Mouse (Mus musculus) stomach, embryonic 16.5 days (tissue): ENCODE data around the gene Rap1gap2. TPM values are rescaled to one million over a fixed set of nuclear protein-coding genes. Genes with fewer than 3 reads are reported as not detected.

ENCODE experiments used
- ATAC-seq: fragments of 200-750 bp; cut with Nextera tagmentation; 2 replicates; pipeline ENCODE4 v1.8.0; 2017; ENCODE audit warnings: moderate number of reproducible peaks, moderate TSS enrichment; ENCODE audit not compliant: insufficient read depth, low FRiP score
- H3K27ac ChIP-seq: fragments of 300-500 bp; sonication (generic); 2 replicates; pipeline ENCODE4 v1.5.1; 2014; ENCODE audit warnings: low read length
- H3K27me3 ChIP-seq: fragments of 300-500 bp; sonication (generic); 2 replicates; pipeline ENCODE4 v1.6.1; 2014; ENCODE audit warnings: low read length, control low read depth, mixed read lengths; ENCODE audit not compliant: control insufficient read depth, insufficient read depth
- H3K36me3 ChIP-seq: fragments of 300-500 bp; sonication (generic); 2 replicates; pipeline ENCODE4 v1.6.1; 2014; ENCODE audit warnings: low read length; ENCODE audit not compliant: control insufficient read depth, insufficient read depth
- H3K4me1 ChIP-seq: fragments of 300-500 bp; sonication (generic); 2 replicates; pipeline ENCODE4 v1.6.1; 2014; ENCODE audit warnings: low read length, control low read depth, mixed read lengths; ENCODE audit not compliant: control insufficient read depth, insufficient read depth
- H3K4me2 ChIP-seq: fragments of 300-500 bp; sonication (generic); 2 replicates; pipeline ENCODE4 v1.6.1; 2014; ENCODE audit warnings: low read depth, low read length, mixed read lengths
- H3K4me3 ChIP-seq: fragments of 300-500 bp; sonication (generic); replicated peaks from 2 replicates; pipeline ENCODE4 v1.5.1; 2014; ENCODE audit warnings: mild to moderate bottlenecking, low read length
- H3K9ac ChIP-seq: fragments of 300-500 bp; sonication (generic); 2 replicates; pipeline ENCODE4 v1.6.1; 2014; ENCODE audit warnings: low read length
- H3K9me3 ChIP-seq: fragments of 300-500 bp; sonication (generic); replicated peaks from 2 replicates; pipeline ENCODE4 v1.6.1; 2016; ENCODE audit warnings: low read length, control low read depth; ENCODE audit not compliant: control insufficient read depth
- WGBS: fragments of 180-500 bp; shearing (Covaris S2); extraction: QIAGEN DNeasy Blood & Tissue Kit; methylation state at CpG from one replicate; pipeline ENCODE4 v1.1.7; 2014; 5-methylcytosine and 5-hydroxymethylcytosine counted together
- polyA plus RNA-seq: library from polyadenylated mRNA; unstranded; fragments of >200 nt; fragmentation: Nextera tagmentation; extraction: Ambion mirVana; gene quantifications from 2 replicates; pipeline ENCODE4 v1.2.1, GENCODE M21; 2015

Gene Rap1gap2
- polyA plus RNA-seq, 1 experiment from 2014 or later, result 11.8 TPM

GRCm38 (mm10) chr11:74419601-74420000 lies 191.1 kb downstream of the Rap1gap2 start:
- H3K9me3 ChIP-seq, result no peaks in the 10 kb centered on the region
- 67% methylated on average over 4 of the region's 4 CpGs for WGBS
- H3K4me1 ChIP-seq, result no peaks in the 10 kb centered on the region
- no peaks in the 10 kb centered on the region for H3K27me3 ChIP-seq
- H3K4me3 ChIP-seq, result no peak overlapping the region
- no peaks in the 10 kb centered on the region for H3K36me3 ChIP-seq
- H3K27ac ChIP-seq, result no peak overlapping the region
- H3K4me2 ChIP-seq, result no peak overlapping the region
- no peak overlapping the region for H3K9ac ChIP-seq
- ATAC-seq, result no peak

- WGBS, result 76% methylated on average over 12 of the region's 12 CpGs
- Histone ChIP-seq H3K27me3 (no peaks in the 10 kb centered on the region), H3K9me3 (no peaks in the 10 kb centered on the region), H3K27ac (no peak overlapping the region), H3K4me2 (no peak overlapping the region), H3K9ac (no peak overlapping the region), H3K4me1 (no peaks in the 10 kb centered on the region), H3K4me3 (no peak overlapping the region), H3K36me3 (no peaks in the 10 kb centered on the region)
- ATAC-seq, result no peak
Observed at GRCm38 (mm10) chr11:74415736-74416135, 195.0 kb downstream of the Rap1gap2 start.

DNA sequence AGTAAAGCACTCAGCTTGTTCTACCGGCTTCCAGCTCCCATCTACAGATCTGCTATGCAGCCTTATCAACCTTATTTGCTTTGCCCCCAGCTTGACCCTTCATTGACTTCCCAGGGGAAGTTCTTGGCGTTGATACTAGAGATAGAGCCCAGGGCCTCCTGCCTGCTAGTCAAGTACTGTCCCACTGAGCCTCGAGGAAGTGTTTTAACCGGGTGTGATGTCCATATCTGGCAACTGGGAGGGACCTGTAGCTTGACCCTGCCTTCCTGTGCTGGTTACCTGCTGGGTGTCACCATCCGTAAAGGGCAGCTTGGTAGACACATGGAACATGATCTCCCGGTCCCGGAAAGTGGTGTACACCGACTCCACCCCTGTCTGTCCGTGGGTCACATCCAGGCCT lies 196.6 kb downstream of the Rap1gap2 start:
- H3K4me1 ChIP-seq, result peaks cover 10% of the 10 kb centered on the region
- H3K4me2 ChIP-seq, result no peak overlapping the region
- no peak overlapping the region for H3K9ac ChIP-seq
- H3K4me3 ChIP-seq, result no peak overlapping the region
- no peaks in the 10 kb centered on the region for H3K9me3 ChIP-seq
- no peaks in the 10 kb centered on the region for H3K27me3 ChIP-seq
- no peaks in the 10 kb centered on the region for H3K36me3 ChIP-seq
- H3K27ac ChIP-seq, result no peak overlapping the region
- 41% methylated on average over 9 of the region's 9 CpGs for WGBS
- no peak; the same call in 1 of the 2 replicates for ATAC-seq

DNA sequence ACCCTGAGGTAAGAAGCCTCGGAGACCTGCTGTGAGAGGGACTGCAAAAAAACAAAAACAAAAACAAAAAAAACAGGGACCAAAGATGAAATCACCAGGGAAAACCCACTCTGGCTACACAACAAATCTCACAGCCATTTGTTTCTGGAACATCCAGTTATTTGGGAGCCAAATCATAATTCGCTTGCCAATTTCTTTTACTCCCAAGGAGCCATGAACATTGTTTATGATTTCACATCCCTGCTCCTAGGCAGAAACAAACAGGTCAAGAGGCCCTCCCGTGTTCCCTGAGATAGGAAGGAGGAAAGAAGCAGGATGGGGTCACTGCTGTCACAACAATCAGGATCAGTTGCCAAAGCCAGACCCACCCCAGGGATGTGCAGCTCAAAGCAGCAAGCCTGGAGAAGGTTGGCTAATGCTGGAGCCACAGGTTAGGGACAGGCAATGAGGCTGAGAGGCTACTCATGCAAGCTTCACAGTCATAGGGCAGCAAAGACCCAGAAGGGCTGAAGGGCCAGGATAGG lies 197.2 kb downstream of the Rap1gap2 start:
- H3K4me3 ChIP-seq, result no peak overlapping the region
- H3K27ac ChIP-seq, result no peak overlapping the region
- H3K27me3 ChIP-seq, result no peaks in the 10 kb centered on the region
- peaks cover 16% of the 10 kb centered on the region for H3K4me1 ChIP-seq
- no peaks in the 10 kb centered on the region for H3K36me3 ChIP-seq
- H3K4me2 ChIP-seq, result no peak overlapping the region
- H3K9ac ChIP-seq, result no peak overlapping the region
- 56% methylated on average over 3 of the region's 3 CpGs for WGBS
- no peaks in the 10 kb centered on the region for H3K9me3 ChIP-seq
- no peak for ATAC-seq

- H3K4me2 ChIP-seq, result no peak overlapping the region
- no peaks in the 10 kb centered on the region for H3K27me3 ChIP-seq
- H3K9ac ChIP-seq, result no peak overlapping the region
- H3K4me1 ChIP-seq, result peaks cover 17% of the 10 kb centered on the region
- no peaks in the 10 kb centered on the region for H3K36me3 ChIP-seq
- H3K27ac ChIP-seq, result no peak overlapping the region
- no peak for ATAC-seq
- no peaks in the 10 kb centered on the region for H3K9me3 ChIP-seq
- H3K4me3 ChIP-seq, result no peak overlapping the region
- WGBS, result 72% methylated on average over 3 of the region's 3 CpGs
Observed at GRCm38 (mm10) chr11:74412462-74412861, 198.3 kb downstream of the Rap1gap2 start.

DNA sequence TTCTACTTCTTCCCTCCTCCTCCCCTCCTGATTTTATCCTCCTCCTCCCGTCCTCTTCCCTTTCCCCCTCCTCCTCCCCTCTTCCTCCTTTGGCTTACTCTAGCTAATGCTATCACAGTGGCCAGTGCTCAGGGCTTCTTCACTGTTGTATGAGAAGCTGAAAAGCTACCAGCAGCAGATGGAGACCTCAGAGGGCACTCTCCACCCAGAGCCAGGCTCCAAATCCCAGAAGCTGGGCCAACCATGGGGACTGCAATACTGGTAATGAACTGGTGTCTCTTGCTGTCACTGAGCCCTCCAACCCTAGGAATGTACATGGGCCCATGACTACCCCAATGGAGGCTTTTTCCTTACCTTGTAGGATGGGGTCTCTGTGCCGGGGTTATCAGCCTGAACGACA lies 198.8 kb downstream of the Rap1gap2 start:
- Histone ChIP-seq H3K4me1 (peaks cover 17% of the 10 kb centered on the region), H3K9me3 (no peaks in the 10 kb centered on the region), H3K36me3 (no peaks in the 10 kb centered on the region), H3K27me3 (no peaks in the 10 kb centered on the region), H3K4me3 (no peak overlapping the region), H3K4me2 (no peak overlapping the region), H3K9ac (no peak overlapping the region), H3K27ac (no peak overlapping the region)
- 75% methylated on average over 3 of the region's 3 CpGs for WGBS
- ATAC-seq, result no peak

DNA sequence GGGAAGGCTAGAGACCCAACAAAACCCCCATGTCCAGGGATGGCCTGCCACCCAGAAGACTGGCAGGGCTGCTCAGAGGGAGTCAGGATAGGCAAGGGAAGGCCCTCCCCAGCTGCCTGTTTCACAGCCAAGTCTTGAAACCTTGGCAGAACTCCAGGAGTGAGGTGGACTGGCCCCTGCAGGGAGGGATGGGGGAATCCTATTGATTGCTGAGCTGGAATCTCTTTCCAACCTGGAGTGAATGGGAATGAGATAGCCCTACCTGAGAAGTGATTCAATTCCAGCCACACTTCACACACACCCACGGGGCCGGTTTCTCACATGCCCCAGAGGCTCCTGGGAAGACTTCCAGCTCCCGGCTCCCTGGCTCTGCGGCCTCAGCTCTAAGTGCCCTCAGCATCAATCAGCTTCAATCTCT lies 200.9 kb downstream of the Rap1gap2 start:
- Histone ChIP-seq H3K9ac (peak overlapping the region; percentile 16; the same call in 1 of the 2 replicates), H3K27ac (peak overlapping the region; percentile 68), H3K4me2 (no peak overlapping the region), H3K4me1 (peaks cover 17% of the 10 kb centered on the region), H3K27me3 (no peaks in the 10 kb centered on the region), H3K36me3 (no peaks in the 10 kb centered on the region), H3K4me3 (no peak overlapping the region), H3K9me3 (no peaks in the 10 kb centered on the region)
- peak; percentile 42; the same call in 1 of the 2 replicates for ATAC-seq
- WGBS, result 39% methylated on average over 4 of the region's 4 CpGs

DNA sequence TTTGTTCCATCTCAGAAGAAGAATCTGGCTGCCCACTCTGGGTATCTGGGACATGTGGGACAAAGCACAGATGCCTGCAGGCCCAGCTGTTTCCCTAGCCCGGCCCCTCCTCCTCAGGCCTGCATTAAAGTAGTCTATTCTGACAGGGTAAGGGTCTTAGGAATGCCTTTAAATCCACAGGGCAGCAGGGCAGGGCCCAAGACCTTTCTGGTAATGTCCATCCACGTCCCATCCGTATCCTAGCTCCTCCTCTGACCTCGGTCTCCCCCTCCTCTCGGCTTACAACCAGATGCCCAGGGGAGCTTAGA lies 201.3 kb downstream of the Rap1gap2 start:
- peak; percentile 10; the same call in 1 of the 2 replicates for ATAC-seq
- Histone ChIP-seq H3K4me1 (peaks cover 17% of the 10 kb centered on the region), H3K27ac (peak overlapping the region; percentile 68), H3K27me3 (no peaks in the 10 kb centered on the region), H3K9me3 (no peaks in the 10 kb centered on the region), H3K4me2 (no peak overlapping the region), H3K4me3 (no peak overlapping the region), H3K36me3 (no peaks in the 10 kb centered on the region), H3K9ac (peak overlapping the region; percentile 16; the same call in 1 of the 2 replicates)
- WGBS, result 41% methylated on average over 5 of the region's 5 CpGs

- H3K27ac ChIP-seq, result peak overlapping the region; percentile 68
- peaks cover 17% of the 10 kb centered on the region for H3K4me1 ChIP-seq
- 45% methylated on average over 4 of the region's 4 CpGs for WGBS
- peak; percentile 89 for ATAC-seq
- no peak overlapping the region for H3K9ac ChIP-seq
- no peaks in the 10 kb centered on the region for H3K9me3 ChIP-seq
- H3K27me3 ChIP-seq, result no peaks in the 10 kb centered on the region
- H3K36me3 ChIP-seq, result no peaks in the 10 kb centered on the region
- H3K4me2 ChIP-seq, result no peak overlapping the region
- no peak overlapping the region for H3K4me3 ChIP-seq
Observed at GRCm38 (mm10) chr11:74408587-74409446, 201.9 kb downstream of the Rap1gap2 start.
